Mouse (Mus musculus) lung, embryonic 14.5 days (tissue): ENCODE measurements around the gene Hoxc10. TPM values are rescaled to one million over a fixed set of nuclear protein-coding genes. Genes with fewer than 3 reads are reported as not detected.

Experiments
- ATAC-seq: fragments of 200-750 bp; cut with Nextera tagmentation; 2 replicates; pipeline ENCODE4 v1.8.0; 2017; ENCODE audit warnings: mild to moderate bottlenecking, moderate TSS enrichment, moderate library complexity; ENCODE audit not compliant: insufficient read depth
- DNase-seq: peaks from one replicate; pipeline ENCODE4 v3.0.0-alpha.2; 2015
- H3K27ac ChIP-seq: fragments of 300-500 bp; sonication (generic); 2 replicates; pipeline ENCODE4 v1.5.1; 2014; ENCODE audit warnings: low read depth, mild to moderate bottlenecking, moderate library complexity
- H3K27me3 ChIP-seq: fragments of 300-500 bp; sonication (generic); 2 replicates; pipeline ENCODE4 v1.6.1; 2014; ENCODE audit warnings: low read length, control low read depth; ENCODE audit not compliant: insufficient read depth
- H3K36me3 ChIP-seq: fragments of 300-500 bp; sonication (generic); 2 replicates; pipeline ENCODE4 v1.6.1; 2014; ENCODE audit warnings: control low read depth; ENCODE audit not compliant: insufficient read depth
- H3K4me1 ChIP-seq: fragments of 300-500 bp; sonication (generic); 2 replicates; pipeline ENCODE4 v1.6.1; 2014; ENCODE audit warnings: antibody characterized with exemption, control low read depth; ENCODE audit not compliant: insufficient read depth
- H3K4me2 ChIP-seq: fragments of 300-500 bp; sonication (generic); 2 replicates; pipeline ENCODE4 v1.6.1; 2014; ENCODE audit warnings: mild to moderate bottlenecking
- H3K4me3 ChIP-seq: fragments of 300-500 bp; sonication (generic); 2 replicates; pipeline ENCODE4 v1.5.1; 2014; ENCODE audit warnings: low read depth, low read length
- H3K9ac ChIP-seq: fragments of 300-500 bp; sonication (generic); 2 replicates; pipeline ENCODE4 v1.6.1; 2014
- H3K9me3 ChIP-seq: fragments of 300-500 bp; sonication (generic); 2 replicates; pipeline ENCODE4 v1.6.1; 2016; ENCODE audit warnings: low read depth, low read length, control low read depth
- CTCF ChIP-seq: IDR thresholded peaks from 2 replicates; pipeline ENCODE4 v1.5.1; 2016; ENCODE audit warnings: antibody characterized with exemption, low read depth
- WGBS: fragments of 180-500 bp; shearing (Covaris S2); extraction: QIAGEN DNeasy Blood & Tissue Kit; methylation state at CpG from one replicate; pipeline ENCODE4 v1.1.7; 2014; 5-methylcytosine and 5-hydroxymethylcytosine counted together
- polyA plus RNA-seq: library from polyadenylated mRNA; unstranded; fragments of >200 nt; fragmentation: Nextera tagmentation; extraction: Ambion mirVana; gene quantifications from 2 replicates; pipeline ENCODE4 v1.2.1, GENCODE M21; 2014

The Hoxc10 gene
- polyA plus RNA-seq, 1 experiment from 2014 or later: not detected

- 3% methylated on average over 26 of the region's 26 CpGs for WGBS
- Histone ChIP-seq H3K27ac (no peak overlapping the region), H3K27me3 (peaks cover 98% of the 10 kb centered on the region), H3K4me1 (no peaks in the 10 kb centered on the region), H3K9me3 (no peaks in the 10 kb centered on the region), H3K9ac (no peak overlapping the region), H3K36me3 (no peaks in the 10 kb centered on the region), H3K4me3 (no peak overlapping the region), H3K4me2 (no peak overlapping the region)
- ATAC-seq: no peak
- DNase-seq: no peak
- no peak for TF ChIP-seq CTCF
Observed at GRCm38 (mm10) chr15:102965003-102965891, 1.3 kb upstream of the Hoxc10 start.

GRCm38 (mm10) chr15:102965892-102966775, 462 bp upstream of the Hoxc10 start:
- 5% methylated on average over 28 of the region's 30 CpGs for WGBS
- Histone ChIP-seq H3K36me3 (no peaks in the 10 kb centered on the region), H3K4me2 (peak overlapping the region; percentile 29; the same call in 1 of the 2 replicates), H3K27me3 (peaks cover 98% of the 10 kb centered on the region), H3K9ac (no peak overlapping the region), H3K9me3 (no peaks in the 10 kb centered on the region), H3K4me1 (no peaks in the 10 kb centered on the region), H3K4me3 (peak overlapping the region; percentile 3; the same call in 1 of the 2 replicates), H3K27ac (no peak overlapping the region)
- peak; percentile 87 for DNase-seq
- peak; percentile 84 for TF ChIP-seq CTCF
- ATAC-seq: peak; percentile 66

GRCm38 (mm10) chr15:102967312-102967510, 615 bp downstream of the Hoxc10 start, which contains the start of gene Hoxc5:
Gene Hoxc5 (plus strand): TSS chr15:102967443.
- no peaks in the 10 kb centered on the region for H3K36me3 ChIP-seq
- no peak for DNase-seq
- H3K4me3 ChIP-seq: peak within 1 kb of the TSS; percentile 3; the same call in 1 of the 2 replicates
- no peak for ATAC-seq
- TF ChIP-seq CTCF: no peak
- H3K4me1 ChIP-seq: no peaks in the 10 kb centered on the region
- H3K4me2 ChIP-seq: peak within 1 kb of the TSS; percentile 29; the same call in 1 of the 2 replicates
- WGBS: 3% methylated on average over 12 of the region's 12 CpGs
- H3K27ac ChIP-seq: no peak within 1 kb of the TSS
- H3K9me3 ChIP-seq: no peaks in the 10 kb centered on the region
- H3K9ac ChIP-seq: no peak within 1 kb of the TSS
- H3K27me3 ChIP-seq: peaks cover 99% of the 10 kb centered on the region

- Histone ChIP-seq H3K4me3 (peak overlapping the region; percentile 3; the same call in 1 of the 2 replicates), H3K36me3 (no peaks in the 10 kb centered on the region), H3K9me3 (no peaks in the 10 kb centered on the region), H3K4me2 (no peak overlapping the region), H3K27ac (no peak overlapping the region), H3K27me3 (peaks cover 99% of the 10 kb centered on the region), H3K4me1 (no peaks in the 10 kb centered on the region), H3K9ac (no peak overlapping the region)
- WGBS: 1% methylated on average over 34 of the region's 34 CpGs
- ATAC-seq: no peak
- DNase-seq: no peak
- no peak for TF ChIP-seq CTCF
Observed at GRCm38 (mm10) chr15:102967511-102968397, 1.2 kb downstream of the Hoxc10 start.

GRCm38 (mm10) chr15:102969296-102969695, 2.7 kb downstream of the Hoxc10 start:
- TF ChIP-seq CTCF: no peak
- DNase-seq: no peak
- Histone ChIP-seq H3K27me3 (peaks cover 99% of the 10 kb centered on the region), H3K4me2 (no peak overlapping the region), H3K9me3 (no peaks in the 10 kb centered on the region), H3K4me3 (no peak overlapping the region), H3K27ac (no peak overlapping the region), H3K9ac (no peak overlapping the region), H3K4me1 (no peaks in the 10 kb centered on the region), H3K36me3 (no peaks in the 10 kb centered on the region)
- 37% methylated on average over 1 of the region's 1 CpGs for WGBS
- no peak for ATAC-seq

GRCm38 (mm10) chr15:102970740-102971139, 4.1 kb downstream of the Hoxc10 start:
- Histone ChIP-seq H3K9ac (no peak overlapping the region), H3K4me1 (no peaks in the 10 kb centered on the region), H3K27me3 (peaks cover 99% of the 10 kb centered on the region), H3K4me3 (no peak overlapping the region), H3K36me3 (no peaks in the 10 kb centered on the region), H3K27ac (no peak overlapping the region), H3K9me3 (no peaks in the 10 kb centered on the region), H3K4me2 (no peak overlapping the region)
- ATAC-seq (no peak), DNase-seq (peak; percentile 66)
- TF ChIP-seq CTCF: peak; percentile 35
- WGBS: 3% methylated on average over 12 of the region's 12 CpGs
